Mouse (Mus musculus) adrenal gland, adult 2 months (tissue): ENCODE measurements around the gene Dmrt2. TPM values are rescaled to one million over a fixed set of nuclear protein-coding genes. Genes with fewer than 3 reads are reported as not detected.
A peak's percentile ranks its signal among the peaks of the same experiment; 100 is the strongest.

Experiments
- DNase-seq: peaks from one replicate; pipeline ENCODE4 v3.0.0; 2021
- polyA plus RNA-seq: library from polyadenylated mRNA; depleted of rRNA; stranded (reverse); fragments of >200 nt; gene quantifications from 2 replicates; pipeline ENCODE4 v1.2.3, GENCODE M21; 2012; rRNA removed
- total RNA-seq, 2 experiments: library from RNA; stranded (reverse); gene quantifications; 2 replicates each; pipeline ENCODE4 v1.2.3; 2021

The Dmrt2 gene
- total and polyA plus RNA-seq, 3 experiments, result 2.5 to 11.1 (median 4.3) TPM

DNA sequence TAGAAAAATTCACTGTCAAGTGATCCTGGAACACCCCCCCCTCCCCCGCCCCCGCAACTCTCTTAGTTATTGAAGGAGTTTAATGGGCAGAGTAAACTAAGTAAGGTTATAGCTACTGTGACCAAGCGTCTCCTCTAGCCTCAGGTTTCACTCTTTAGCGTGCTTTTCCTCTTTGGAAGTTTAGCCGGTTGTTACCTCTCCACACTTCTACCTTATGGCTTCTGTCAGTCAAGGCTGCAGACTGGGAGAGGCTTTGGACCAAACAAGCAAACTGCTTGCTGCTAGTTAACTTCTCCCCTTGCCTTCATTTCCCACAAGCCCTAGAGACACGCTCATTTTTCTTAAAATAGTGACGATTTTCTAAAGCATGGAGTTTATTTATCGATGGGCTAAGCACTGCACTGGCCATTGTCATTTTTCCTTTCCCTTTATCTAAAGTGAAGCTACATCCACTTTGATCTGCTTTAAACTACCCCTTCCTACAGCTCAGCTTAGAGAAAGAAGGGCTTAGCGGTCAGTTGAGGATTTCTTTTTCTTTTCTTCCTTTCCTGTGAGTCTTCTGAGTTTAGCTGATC, 3.7 kb downstream of the Dmrt2 start:
- DNase-seq, result no peak

DNA sequence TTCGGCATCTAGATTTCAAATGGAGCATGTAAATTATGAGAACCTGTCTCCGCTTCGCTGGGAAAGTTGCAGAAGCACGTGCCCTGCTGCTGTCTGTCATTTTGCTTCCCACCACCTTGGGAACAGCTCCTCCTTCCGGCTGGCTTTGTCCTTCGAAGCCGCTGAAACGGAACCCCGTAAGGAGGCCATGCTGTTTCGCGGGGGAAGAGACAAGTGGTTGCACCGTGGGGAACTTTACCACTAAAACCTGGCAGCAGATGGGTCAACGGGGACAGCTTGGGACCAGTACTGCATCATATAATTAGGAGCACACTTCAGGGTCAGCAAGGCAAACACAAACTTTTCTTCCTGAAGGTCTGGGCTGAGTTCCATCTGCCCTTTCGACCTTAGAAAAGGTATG, 26.6 kb downstream of the Dmrt2 start:
- peak; percentile 16 for DNase-seq

DNA sequence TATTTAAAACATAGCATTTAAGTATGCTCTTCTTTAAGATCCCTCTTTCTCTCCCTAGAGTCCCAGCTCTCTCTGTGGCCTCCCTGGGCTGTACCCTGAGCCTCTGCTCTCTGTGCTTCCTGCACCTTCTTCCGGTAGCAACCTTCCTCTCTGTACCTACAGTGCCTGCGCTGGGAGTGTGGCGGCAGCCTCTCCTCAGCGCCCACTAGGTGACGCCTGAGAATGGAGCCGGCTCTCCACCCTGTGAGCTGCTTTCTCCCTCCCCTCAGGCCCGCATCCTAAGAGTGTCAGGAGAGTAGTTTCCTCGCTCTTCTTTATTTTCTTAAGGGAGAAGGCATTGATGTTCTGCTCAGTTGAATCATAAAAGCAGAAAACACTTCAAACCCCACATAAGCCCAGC, 41.2 kb downstream of the Dmrt2 start:
- DNase-seq, result peak; percentile 6

DNA sequence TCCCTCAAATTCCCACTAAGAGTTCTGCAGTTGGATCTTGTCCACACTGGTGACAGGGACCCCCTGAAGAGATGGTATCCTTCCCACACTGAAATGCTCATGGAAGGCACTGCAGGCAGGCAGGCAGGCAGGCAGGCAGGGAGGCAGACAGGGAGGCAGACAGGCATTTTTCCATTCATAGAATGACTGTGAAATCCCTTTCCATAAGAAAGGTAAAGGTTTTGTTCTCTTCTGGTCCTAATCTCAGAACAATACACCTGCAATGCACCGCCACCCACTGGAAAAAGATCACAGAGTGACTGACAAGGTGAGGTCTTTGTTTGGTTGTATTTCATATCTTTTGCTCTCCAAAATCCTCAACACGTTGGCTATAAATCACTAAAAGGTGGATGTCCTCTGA, 42.7 kb downstream of the Dmrt2 start:
- DNase-seq, result no peak

DNA sequence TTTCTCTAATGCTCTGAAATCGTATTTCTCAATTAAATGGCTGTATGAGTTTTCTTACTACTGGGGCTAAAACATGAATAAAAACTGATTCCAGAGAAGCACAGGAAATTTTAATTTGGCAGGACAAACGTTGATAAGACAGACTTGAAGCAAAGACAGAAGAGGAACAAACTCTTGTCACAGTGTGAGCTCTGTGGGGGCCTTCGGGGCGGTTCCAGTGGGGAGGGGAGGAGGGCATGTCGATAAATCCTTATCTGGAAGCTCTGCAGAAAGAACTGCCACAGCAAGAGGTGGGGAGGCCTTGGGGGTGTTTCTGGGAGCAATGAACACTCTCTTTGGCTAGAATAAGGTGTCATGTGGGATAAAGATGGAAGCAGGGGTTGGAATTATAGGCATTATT, 50.4 kb downstream of the Dmrt2 start:
- no peak for DNase-seq

Other genes with a start within 250 kb of the Dmrt2 start
- gene Dmrt1, start 166.8 kb upstream of the Dmrt2 start, total RNA-seq, result not detected
- gene Dmrt1, start 166.8 kb upstream of the Dmrt2 start, polyA plus RNA-seq, result not detected in 2 replicates
- gene Dmrt3, start 62.1 kb upstream of the Dmrt2 start, total RNA-seq, result not detected
- not detected in 2 replicates for gene Dmrt3, start 62.1 kb upstream of the Dmrt2 start, polyA plus RNA-seq